In genomic region chr3:90607361-90607760, GRCm38 (mm10) we compare ENCODE assay signal across 27 mouse cellular contexts. TPM values are rescaled to one million over a fixed set of nuclear protein-coding genes. Genes with fewer than 3 reads are reported as not detected.
"Had no signal": no experiment of that assay in that cellular context is flagged by ENCODE, and none has a peak within 500 bp of the region (broad histone marks: within the 10 kb centered on the region; RNA-seq: fewer than 3 reads in every experiment).

No protein-coding gene starts in this region.

- H3K27me3 ChIP-seq: limb, embryonic 13.5 days; liver, embryonic 13.5 days; midbrain, embryonic 12.5 days; midbrain, embryonic 15.5 days; neural tube, embryonic 13.5 days; stomach, embryonic 15.5 days had no signal

- DNase-seq: kidney, postnatal 14 days; kidney, postnatal 4 days; left cerebral cortex, postnatal 4 days; liver, embryonic 13.5 days; lung, embryonic 14.5 days; retina, postnatal 1 day; right cerebral cortex, postnatal 25 days; spleen, adult 18-20 months; thymus, postnatal 36 days had no signal

- H3K9me3 ChIP-seq: limb, embryonic 13.5 days; liver, embryonic 13.5 days; midbrain, embryonic 12.5 days; midbrain, embryonic 15.5 days; neural tube, embryonic 13.5 days; stomach, embryonic 15.5 days had no signal

- H3K4me1 ChIP-seq: midbrain, embryonic 15.5 days had no signal

- ATAC-seq: lung, postnatal 0 days; midbrain, embryonic 15.5 days had no signal

- H3K36me3 ChIP-seq: limb, embryonic 13.5 days; liver, embryonic 13.5 days; midbrain, embryonic 12.5 days; midbrain, embryonic 15.5 days; neural tube, embryonic 13.5 days; stomach, embryonic 15.5 days had no signal

- H3K4me3 ChIP-seq: limb, embryonic 13.5 days; liver, embryonic 13.5 days; midbrain, embryonic 12.5 days; midbrain, embryonic 15.5 days; neural tube, embryonic 13.5 days; stomach, embryonic 15.5 days had no signal

- H3K9ac ChIP-seq: limb, embryonic 13.5 days; liver, embryonic 13.5 days; lung, embryonic 14.5 days; midbrain, embryonic 12.5 days; midbrain, embryonic 15.5 days; neural tube, embryonic 13.5 days; stomach, embryonic 15.5 days had no signal

- H3K4me2 ChIP-seq: limb, embryonic 13.5 days; liver, embryonic 13.5 days; lung, embryonic 14.5 days; midbrain, embryonic 12.5 days; midbrain, embryonic 15.5 days; neural tube, embryonic 13.5 days; stomach, embryonic 15.5 days had no signal

- H3K27ac ChIP-seq: limb, embryonic 13.5 days; liver, embryonic 13.5 days; macrophage; midbrain, embryonic 12.5 days; midbrain, embryonic 15.5 days; neural tube, embryonic 13.5 days; stomach, embryonic 15.5 days had no signal

RNA-seq across cellular contexts. Expression of gene S100a5, which starts 1.0 kb away (rescaled TPM):
- total RNA-seq: layer of hippocampus, postnatal 14 days; left cerebral cortex, postnatal 14 days; left cerebral cortex, postnatal 4 days; liver, adult 2 months; megakaryocyte, adult 5-6 weeks; neutrophil, adult 5-6 weeks had no signal
- polyA plus RNA-seq: limb, embryonic 13.5 days; liver, adult 2 months; liver, embryonic 13.5 days; liver, embryonic 16.5 days; lung, embryonic 14.5 days; lung, postnatal 0 days; macrophage; midbrain, embryonic 12.5 days; midbrain, embryonic 15.5 days; neural tube, embryonic 13.5 days had no signal

RNA-seq across cellular contexts. Expression of gene S100a4, which starts 3.8 kb away (rescaled TPM):
- polyA plus RNA-seq: neural tube, embryonic 13.5 days had no signal

RNA-seq across cellular contexts. Expression of gene Gm42674, which starts 5.7 kb away (rescaled TPM):
- total RNA-seq: layer of hippocampus, postnatal 14 days; left cerebral cortex, adult 8-10 months; left cerebral cortex, postnatal 14 days; left cerebral cortex, postnatal 4 days; liver, adult 2 months; neutrophil, adult 5-6 weeks had no signal
- polyA plus RNA-seq: kidney, embryonic 16.5 days; limb, embryonic 13.5 days; liver, adult 2 months; liver, embryonic 13.5 days; liver, embryonic 16.5 days; lung, embryonic 14.5 days; lung, postnatal 0 days; macrophage; midbrain, embryonic 12.5 days; midbrain, embryonic 15.5 days; neural tube, embryonic 13.5 days; stomach, embryonic 15.5 days; thymus, postnatal 0 days had no signal

RNA-seq across cellular contexts. Expression of gene S100a2, which starts 17.3 kb away (rescaled TPM):
- total RNA-seq: layer of hippocampus, adult 18-20 months; layer of hippocampus, postnatal 14 days; left cerebral cortex, adult 8-10 months; left cerebral cortex, postnatal 14 days; left cerebral cortex, postnatal 4 days; liver, adult 2 months; megakaryocyte, adult 5-6 weeks; neutrophil, adult 5-6 weeks had no signal
- polyA plus RNA-seq: kidney, embryonic 16.5 days; limb, embryonic 13.5 days; liver, adult 2 months; liver, embryonic 13.5 days; liver, embryonic 16.5 days; lung, embryonic 14.5 days; macrophage; midbrain, embryonic 12.5 days; midbrain, embryonic 15.5 days; neural tube, embryonic 13.5 days; stomach, embryonic 15.5 days; urinary bladder, adult 2 months had no signal
